Mouse (Mus musculus): Measurements from ENCODE around the gene Gm20765.
"Not testable (repeated sequence)": the region's sequence is repeated elsewhere in the genome, so short reads cannot be mapped to it uniquely, and the experiment has no call there.

- TF ChIP-seq CTCF (IDR thresholded peaks at IDR 0.05; ENCODE audit: borderline replicate concordance, insufficient read depth, low read depth, low read length); POLR2A (IDR thresholded peaks at IDR 0.05; ENCODE audit: borderline replicate concordance, insufficient read depth, low read length): not testable (repeated sequence)
These were observed 25.6 kb upstream of the Gm20765 start, which contains the start of gene Gm8764 for GRCm38 (mm10) chr10:104159706-104160105.
